Comparison of ENCODE assay signal across 10 mouse cellular contexts in the genomic region with DNA sequence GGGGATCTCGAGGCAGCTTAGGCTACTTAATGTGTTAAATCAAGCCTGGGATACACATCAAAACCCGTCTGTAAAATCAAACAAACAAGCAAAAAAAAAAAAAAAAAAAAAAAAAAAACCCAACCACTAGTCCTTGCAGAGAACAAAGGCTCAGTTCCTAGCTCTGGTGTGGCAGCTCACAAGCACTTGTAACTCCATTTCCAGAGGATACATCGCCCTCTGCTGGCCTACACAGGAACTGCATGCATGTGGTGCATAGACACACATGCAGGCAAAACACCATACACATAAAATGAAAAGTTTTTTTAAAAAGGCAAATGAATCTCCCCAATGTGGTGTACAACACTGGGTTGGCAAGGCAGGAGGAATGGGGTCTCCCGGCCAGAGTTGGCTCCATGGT. TPM values are rescaled to one million over a fixed set of nuclear protein-coding genes. Genes with fewer than 3 reads are reported as not detected.
DNase-seq lines count a peak whose midpoint lies in the region; ATAC-seq and TF ChIP-seq lines count a peak whose summit lies in the region.
"Had no signal": no experiment of that assay in that cellular context is flagged by ENCODE, and none has a peak within 500 bp of the region (broad histone marks: within the 10 kb centered on the region; RNA-seq: fewer than 3 reads in every experiment).

No protein-coding gene starts in this region.

- H3K27me3 ChIP-seq in midbrain, embryonic 14.5 days (ENCODE audit: control insufficient read depth, insufficient read depth, low read length), result no peaks in the 10 kb centered on the region; the same call in 1 of the 2 replicates
- no peaks in the 10 kb centered on the region for H3K27me3 ChIP-seq in midbrain, embryonic 16.5 days (ENCODE audit: control insufficient read depth, insufficient read depth, low read depth, low read length)
- peaks cover 15% of the 10 kb centered on the region; the same call in 1 of the 2 replicates for H3K27me3 ChIP-seq in embryonic facial prominence, embryonic 14.5 days (replicated peaks; ENCODE audit: control insufficient read depth, insufficient read depth, low read length)
- H3K27me3 ChIP-seq in intestine, embryonic 14.5 days (replicated peaks; ENCODE audit: control insufficient read depth, insufficient read depth, low read length), result peaks cover 3% of the 10 kb centered on the region; the same call in 1 of the 2 replicates
- peaks cover 7% of the 10 kb centered on the region for H3K27me3 ChIP-seq in lung, embryonic 16.5 days (ENCODE audit: control insufficient read depth, insufficient read depth, low read depth, low read length)
- no peaks in the 10 kb centered on the region for H3K27me3 ChIP-seq in small intestine, adult 2 months (ENCODE audit: control insufficient read depth, insufficient read depth, low read length)

- H3K4me1 ChIP-seq in midbrain, embryonic 14.5 days (ENCODE audit: control insufficient read depth, insufficient read depth, low read length), result 0 out of 2 replicates have a peak, but pooled peaks cover 2% of the 10 kb centered on the region
- no peaks in the 10 kb centered on the region for H3K4me1 ChIP-seq in midbrain, embryonic 16.5 days (ENCODE audit: control insufficient read depth, insufficient read depth, low read length)
- peaks cover 6% of the 10 kb centered on the region; the same call in 1 of the 2 replicates for H3K4me1 ChIP-seq in embryonic facial prominence, embryonic 14.5 days (ENCODE audit: control insufficient read depth, insufficient read depth, low read length)
- H3K4me1 ChIP-seq in intestine, embryonic 14.5 days (replicated peaks; ENCODE audit: control insufficient read depth, insufficient read depth, low read length), result peaks cover 4% of the 10 kb centered on the region; the same call in 1 of the 2 replicates
- no peaks in the 10 kb centered on the region; the same call in 1 of the 2 replicates for H3K4me1 ChIP-seq in lung, embryonic 16.5 days (replicated peaks; ENCODE audit: control insufficient read depth, insufficient read depth, low read length)
- peaks cover 5% of the 10 kb centered on the region; the same call in 1 of the 2 replicates for H3K4me1 ChIP-seq in small intestine, adult 2 months (ENCODE audit: control insufficient read depth, insufficient read depth, insufficient read length, low read length)

- H3K4me3 ChIP-seq in midbrain, embryonic 14.5 days (replicated peaks; ENCODE audit: low read depth, low read length), result no peak overlapping the region
- H3K4me3 ChIP-seq in midbrain, embryonic 16.5 days (ENCODE audit: low read depth, low read length), result no peak overlapping the region
- no peak overlapping the region for H3K4me3 ChIP-seq in embryonic facial prominence, embryonic 14.5 days (ENCODE audit: low read depth, low read length)
- no peak overlapping the region for H3K4me3 ChIP-seq in intestine, embryonic 14.5 days (ENCODE audit: low read depth, low read length)
- H3K4me3 ChIP-seq in lung, embryonic 16.5 days (ENCODE audit: low read length), result no peak overlapping the region
- no peak overlapping the region for H3K4me3 ChIP-seq in small intestine, adult 2 months (ENCODE audit: low read depth, low read length)

- WGBS in midbrain, embryonic 14.5 days, result 50% methylated on average over 4 of the region's 4 CpGs
- WGBS in midbrain, embryonic 16.5 days, result 47% methylated on average over 4 of the region's 4 CpGs
- 52% methylated on average over 4 of the region's 4 CpGs for WGBS in embryonic facial prominence, embryonic 14.5 days
- 61% methylated on average over 4 of the region's 4 CpGs for WGBS in intestine, embryonic 14.5 days
- 49% methylated on average over 4 of the region's 4 CpGs for WGBS in lung, embryonic 16.5 days
- 44% methylated on average over 4 of the region's 4 CpGs for WGBS in small intestine, adult 2 months

- peak; percentile 54 for DNase-seq in midbrain, embryonic 14.5 days
- peak; percentile 80 to 83 for DNase-seq in adrenal gland, postnatal 36 days
- peak; percentile 47 for DNase-seq in embryonic facial prominence, embryonic 14.5 days (ENCODE audit: low spot score)
- DNase-seq in intestine, embryonic 14.5 days (ENCODE audit: low spot score), result peak; percentile 87

- H3K9ac ChIP-seq in midbrain, embryonic 14.5 days (replicated peaks; ENCODE audit: low read length), result no peak overlapping the region
- no peak overlapping the region for H3K9ac ChIP-seq in midbrain, embryonic 16.5 days (ENCODE audit: low read depth, low read length)
- no peak overlapping the region for H3K9ac ChIP-seq in embryonic facial prominence, embryonic 14.5 days (ENCODE audit: low read depth, low read length)
- H3K9ac ChIP-seq in intestine, embryonic 14.5 days (ENCODE audit: low read length), result no peak overlapping the region
- no peak overlapping the region for H3K9ac ChIP-seq in lung, embryonic 16.5 days (ENCODE audit: low read length)

- H3K36me3 ChIP-seq in midbrain, embryonic 14.5 days (ENCODE audit: control insufficient read depth, insufficient read depth, low read length), result no peaks in the 10 kb centered on the region
- H3K36me3 ChIP-seq in midbrain, embryonic 16.5 days (ENCODE audit: control insufficient read depth, insufficient read depth, low read length), result no peaks in the 10 kb centered on the region
- no peaks in the 10 kb centered on the region for H3K36me3 ChIP-seq in embryonic facial prominence, embryonic 14.5 days (ENCODE audit: control insufficient read depth, insufficient read depth, low read length)
- no peaks in the 10 kb centered on the region for H3K36me3 ChIP-seq in intestine, embryonic 14.5 days (ENCODE audit: control insufficient read depth, insufficient read depth, low read length)
- no peaks in the 10 kb centered on the region for H3K36me3 ChIP-seq in lung, embryonic 16.5 days (ENCODE audit: control insufficient read depth, insufficient read depth, low read length)
- no peaks in the 10 kb centered on the region for H3K36me3 ChIP-seq in small intestine, adult 2 months (ENCODE audit: control insufficient read depth, insufficient read depth, low read length)

- ATAC-seq in midbrain, embryonic 14.5 days (ENCODE audit: low FRiP score, low TSS enrichment), result no peak
- no peak for ATAC-seq in midbrain, embryonic 16.5 days
- ATAC-seq in embryonic facial prominence, embryonic 14.5 days (ENCODE audit: low read depth), result no peak
- ATAC-seq in intestine, embryonic 14.5 days (replicated peaks; ENCODE audit: low FRiP score, low TSS enrichment, low read depth), result peak; percentile 13; the same call in 1 of the 2 replicates
- ATAC-seq in lung, embryonic 16.5 days (ENCODE audit: low read depth), result peak; percentile 5; the same call in 1 of the 2 replicates
- ATAC-seq in activated CD4-positive, CD25-positive, alpha-beta regulatory T cell, adult 4 months, result no peak

- TF ChIP-seq CTCF in small intestine, adult 2 months (IDR thresholded peaks at IDR 0.05; ENCODE audit: extremely low read depth, insufficient read length, insufficient replicate concordance, low read depth, low read length), result peak; percentile 75; the same call in 1 of the 2 replicates

- TF ChIP-seq POLR2A in small intestine, adult 2 months (IDR thresholded peaks at IDR 0.05; ENCODE audit: low read depth, low read length), result no peak

- no peak overlapping the region for H3K27ac ChIP-seq in midbrain, embryonic 14.5 days (replicated peaks; ENCODE audit: low read depth, low read length)
- H3K27ac ChIP-seq in midbrain, embryonic 16.5 days (ENCODE audit: low read length), result no peak overlapping the region
- no peak overlapping the region for H3K27ac ChIP-seq in embryonic facial prominence, embryonic 14.5 days (replicated peaks; ENCODE audit: low read depth, low read length)
- H3K27ac ChIP-seq in intestine, embryonic 14.5 days (ENCODE audit: low read depth), result peak overlapping the region; percentile 78
- H3K27ac ChIP-seq in lung, embryonic 16.5 days (ENCODE audit: low read length), result no peak overlapping the region
- H3K27ac ChIP-seq in small intestine, adult 2 months (ENCODE audit: insufficient read depth, low read depth, low read length), result peak overlapping the region; percentile 50; the same call in 1 of the 2 replicates

- H3K9me3 ChIP-seq in midbrain, embryonic 14.5 days (ENCODE audit: control insufficient read depth, low read length), result no peaks in the 10 kb centered on the region
- H3K9me3 ChIP-seq in midbrain, embryonic 16.5 days (replicated peaks; ENCODE audit: control insufficient read depth, low read length, poor library complexity, severe bottlenecking), result no peaks in the 10 kb centered on the region
- H3K9me3 ChIP-seq in embryonic facial prominence, embryonic 14.5 days (ENCODE audit: control insufficient read depth, low read length), result no peaks in the 10 kb centered on the region
- H3K9me3 ChIP-seq in intestine, embryonic 14.5 days (ENCODE audit: control insufficient read depth, low read length), result no peaks in the 10 kb centered on the region
- H3K9me3 ChIP-seq in lung, embryonic 16.5 days (ENCODE audit: control insufficient read depth, low read length), result no peaks in the 10 kb centered on the region

- H3K4me2 ChIP-seq in midbrain, embryonic 14.5 days (ENCODE audit: low read length), result no peak overlapping the region
- no peak overlapping the region for H3K4me2 ChIP-seq in midbrain, embryonic 16.5 days (ENCODE audit: low read length)
- H3K4me2 ChIP-seq in embryonic facial prominence, embryonic 14.5 days (ENCODE audit: low read depth, low read length), result no peak overlapping the region
- no peak overlapping the region for H3K4me2 ChIP-seq in intestine, embryonic 14.5 days (ENCODE audit: low read length)
- H3K4me2 ChIP-seq in lung, embryonic 16.5 days (ENCODE audit: low read depth, low read length), result no peak overlapping the region

RNA-seq across cellular contexts. Expression of a gene that starts 4.2 kb away (rescaled TPM):
- 5.7 and 7.6 TPM in 2 replicates for polyA plus RNA-seq in midbrain, embryonic 14.5 days (2014; fragmentation: Nextera tagmentation; extraction: Ambion mirVana)
- polyA plus RNA-seq in midbrain, embryonic 16.5 days (2015; fragmentation: Nextera tagmentation; extraction: Ambion mirVana), result 8.8 and 12.0 TPM in 2 replicates
- 10 to 100 TPM; 28.1 to 56.8 TPM for total RNA-seq in adrenal gland, postnatal 36 days (2021)
- 6.9 and 7.4 TPM in 2 replicates for polyA plus RNA-seq in embryonic facial prominence, embryonic 14.5 days (2014; fragmentation: Nextera tagmentation; extraction: Ambion mirVana)
- polyA plus RNA-seq in intestine, embryonic 14.5 days (2014; fragmentation: Nextera tagmentation; extraction: Ambion mirVana), result 24.0 and 26.7 TPM in 2 replicates
- polyA plus RNA-seq in lung, embryonic 16.5 days (2015; fragmentation: Nextera tagmentation; extraction: Ambion mirVana), result 1.9 and 2.0 TPM in 2 replicates
- polyA plus RNA-seq in small intestine, adult 2 months (2012; rRNA removed), result 39.5 and 174 TPM in 2 replicates
- not detected for polyA plus RNA-seq in activated CD4-positive, CD25-positive, alpha-beta regulatory T cell, adult 4 months (2017; shearing (Covaris generic))

RNA-seq across cellular contexts. Expression of a gene that starts 28.0 kb away (rescaled TPM):
- not detected in 2 replicates for polyA plus RNA-seq in midbrain, embryonic 14.5 days (2014; fragmentation: Nextera tagmentation; extraction: Ambion mirVana)
- polyA plus RNA-seq in midbrain, embryonic 16.5 days (2015; fragmentation: Nextera tagmentation; extraction: Ambion mirVana), result not detected in 2 replicates
- under 1 TPM; 0.43 to 0.56 TPM for total RNA-seq in adrenal gland, postnatal 36 days (2021)
- not detected in 2 replicates for polyA plus RNA-seq in embryonic facial prominence, embryonic 14.5 days (2014; fragmentation: Nextera tagmentation; extraction: Ambion mirVana)
- not detected in 2 replicates for polyA plus RNA-seq in intestine, embryonic 14.5 days (2014; fragmentation: Nextera tagmentation; extraction: Ambion mirVana)
- not detected in 2 replicates for polyA plus RNA-seq in lung, embryonic 16.5 days (2015; fragmentation: Nextera tagmentation; extraction: Ambion mirVana)
- not detected in 2 replicates for polyA plus RNA-seq in small intestine, adult 2 months (2012; rRNA removed)
- not detected for polyA plus RNA-seq in activated CD4-positive, CD25-positive, alpha-beta regulatory T cell, adult 4 months (2017; shearing (Covaris generic))
- total RNA-seq: hematopoietic stem cell, adult 5-6 weeks had no signal
- polyA plus RNA-seq: neural tube, embryonic 14.5 days had no signal

Comparison
In these comparisons a context has a peak if more than half of its experiments do, and no peak if none do; other contexts are left out.
1. ATAC-seq: peak in intestine, embryonic 14.5 days (single experiment) and lung, embryonic 16.5 days (single experiment); none in midbrain, embryonic 14.5 days (single experiment), midbrain, embryonic 16.5 days (single experiment), embryonic facial prominence, embryonic 14.5 days (single experiment) and activated CD4-positive, CD25-positive, alpha-beta regulatory T cell, adult 4 months (single experiment).
2. H3K27ac ChIP-seq: peak in intestine, embryonic 14.5 days (single experiment) and small intestine, adult 2 months (single experiment); none in midbrain, embryonic 14.5 days (single experiment), midbrain, embryonic 16.5 days (single experiment), embryonic facial prominence, embryonic 14.5 days (single experiment) and lung, embryonic 16.5 days (single experiment).
3. Peak in every context shown above with its lines, with median percentiles within 50 percentile points of each other: DNase-seq.